Mouse (Mus musculus): Measurements from ENCODE around the gene Ccdc14. TPM values are rescaled to one million over a fixed set of nuclear protein-coding genes. Genes with fewer than 3 reads are reported as not detected.
"Not testable (repeated sequence)": the region's sequence is repeated elsewhere in the genome, so short reads cannot be mapped to it uniquely, and the experiment has no call there.

Gene Ccdc14
- total and polyA plus RNA-seq, 2 experiments from 2014 or later, result 1.8 to 5.6 TPM

- 54% methylated on average over 3 of the region's 3 CpGs for WGBS
- DNase-seq (ENCODE audit: low spot score), result no peak
- no peaks in the 10 kb centered on the region for H3K27me3 ChIP-seq (ENCODE audit: insufficient read depth, low read length)
- TF ChIP-seq CTCF (IDR thresholded peaks at IDR 0.05), result no peak
- H3K9me3 ChIP-seq (ENCODE audit: low read length), result no peaks in the 10 kb centered on the region
- no peak for ATAC-seq (ENCODE audit: low FRiP score)
- H3K4me2 ChIP-seq (ENCODE audit: low read depth, low read length, poor library complexity, severe bottlenecking), result no peak overlapping the region
- no peaks in the 10 kb centered on the region; the same call in 1 of the 2 replicates for H3K4me1 ChIP-seq (ENCODE audit: insufficient read depth, low read length)
- H3K27ac ChIP-seq (ENCODE audit: low read depth, low read length), result no peak overlapping the region
- no peak overlapping the region for H3K9ac ChIP-seq (replicated peaks; ENCODE audit: low read length, poor library complexity, severe bottlenecking)
- H3K36me3 ChIP-seq (ENCODE audit: insufficient read depth, low read length), result no peaks in the 10 kb centered on the region
- H3K4me3 ChIP-seq (ENCODE audit: low read depth, low read length), result no peak overlapping the region
Measured at GRCm38 (mm10) chr16:34672822-34673221, 17.6 kb upstream of the Ccdc14 start.

- no peak overlapping the region for H3K4me3 ChIP-seq (ENCODE audit: low read depth, low read length)
- no peak for TF ChIP-seq CTCF (IDR thresholded peaks at IDR 0.05)
- DNase-seq (ENCODE audit: low spot score) (no peak), ATAC-seq (ENCODE audit: low FRiP score) (no peak)
- H3K36me3 ChIP-seq (ENCODE audit: insufficient read depth, low read length), result no peaks in the 10 kb centered on the region
- no peaks in the 10 kb centered on the region for H3K27me3 ChIP-seq (ENCODE audit: insufficient read depth, low read length)
- H3K9ac ChIP-seq (replicated peaks; ENCODE audit: low read length, poor library complexity, severe bottlenecking), result no peak overlapping the region
- no peak overlapping the region for H3K4me2 ChIP-seq (ENCODE audit: low read depth, low read length, poor library complexity, severe bottlenecking)
- H3K27ac ChIP-seq (ENCODE audit: low read depth, low read length), result no peak overlapping the region
- 73% methylated on average over 6 of the region's 6 CpGs for WGBS
- H3K4me1 ChIP-seq (ENCODE audit: insufficient read depth, low read length), result no peaks in the 10 kb centered on the region
- no peaks in the 10 kb centered on the region for H3K9me3 ChIP-seq (ENCODE audit: low read length)
Measured at GRCm38 (mm10) chr16:34674365-34674764, 16.1 kb upstream of the Ccdc14 start.

- Histone ChIP-seq H3K4me3 (ENCODE audit: low read depth, low read length) (no peak overlapping the region), H3K4me2 (ENCODE audit: low read depth, low read length, poor library complexity, severe bottlenecking) (no peak overlapping the region), H3K9me3 (ENCODE audit: low read length) (no peaks in the 10 kb centered on the region), H3K4me1 (ENCODE audit: insufficient read depth, low read length) (no peaks in the 10 kb centered on the region), H3K27ac (ENCODE audit: low read depth, low read length) (no peak overlapping the region), H3K9ac (replicated peaks; ENCODE audit: low read length, poor library complexity, severe bottlenecking) (no peak overlapping the region), H3K27me3 (ENCODE audit: insufficient read depth, low read length) (no peaks in the 10 kb centered on the region), H3K36me3 (ENCODE audit: insufficient read depth, low read length) (no peaks in the 10 kb centered on the region)
- no peak for DNase-seq (ENCODE audit: low spot score)
- ATAC-seq (ENCODE audit: low FRiP score), result no peak
- TF ChIP-seq CTCF (IDR thresholded peaks at IDR 0.05), result no peak
Measured at GRCm38 (mm10) chr16:34681823-34682222, 8.6 kb upstream of the Ccdc14 start.

- TF ChIP-seq CTCF (IDR thresholded peaks at IDR 0.05), result no peak
- DNase-seq (ENCODE audit: low spot score) (no peak), ATAC-seq (ENCODE audit: low FRiP score) (no peak)
- H3K27me3 ChIP-seq (ENCODE audit: insufficient read depth, low read length), result no peaks in the 10 kb centered on the region
- H3K27ac ChIP-seq (ENCODE audit: low read depth, low read length), result peak overlapping the region; percentile 91
- WGBS, result 69% methylated on average over 3 of the region's 3 CpGs
- peak overlapping the region; percentile 76 for H3K4me2 ChIP-seq (ENCODE audit: low read depth, low read length, poor library complexity, severe bottlenecking)
- H3K9me3 ChIP-seq (ENCODE audit: low read length), result no peaks in the 10 kb centered on the region
- peak overlapping the region; percentile 62; the same call in 1 of the 2 replicates for H3K4me3 ChIP-seq (ENCODE audit: low read depth, low read length)
- H3K36me3 ChIP-seq (ENCODE audit: insufficient read depth, low read length), result no peaks in the 10 kb centered on the region
- H3K9ac ChIP-seq (replicated peaks; ENCODE audit: low read length, poor library complexity, severe bottlenecking), result no peak overlapping the region
- peaks cover 6% of the 10 kb centered on the region; the same call in 1 of the 2 replicates for H3K4me1 ChIP-seq (ENCODE audit: insufficient read depth, low read length)
Measured at GRCm38 (mm10) chr16:34689879-34690278, 537 bp upstream of the Ccdc14 start.

- ATAC-seq (ENCODE audit: low FRiP score) (no peak), DNase-seq (ENCODE audit: low spot score) (no peak)
- Histone ChIP-seq H3K9ac (replicated peaks; ENCODE audit: low read length, poor library complexity, severe bottlenecking) (peak overlapping the region; percentile 70), H3K27me3 (ENCODE audit: insufficient read depth, low read length) (no peaks in the 10 kb centered on the region), H3K27ac (ENCODE audit: low read depth, low read length) (peak overlapping the region; percentile 91), H3K4me2 (ENCODE audit: low read depth, low read length, poor library complexity, severe bottlenecking) (peak overlapping the region; percentile 76), H3K36me3 (ENCODE audit: insufficient read depth, low read length) (no peaks in the 10 kb centered on the region), H3K4me1 (ENCODE audit: insufficient read depth, low read length) (peaks cover 6% of the 10 kb centered on the region; the same call in 1 of the 2 replicates), H3K9me3 (ENCODE audit: low read length) (no peaks in the 10 kb centered on the region), H3K4me3 (ENCODE audit: low read depth, low read length) (peak overlapping the region; percentile 62)
- TF ChIP-seq CTCF (IDR thresholded peaks at IDR 0.05), result no peak
- 11% methylated on average over 11 of the region's 11 CpGs for WGBS
Measured at GRCm38 (mm10) chr16:34691156-34691555, 740 bp downstream of the Ccdc14 start.

GRCm38 (mm10) chr16:34694477-34694876, 4.1 kb downstream of the Ccdc14 start:
- ATAC-seq (ENCODE audit: low FRiP score), result no peak
- Histone ChIP-seq H3K27me3 (ENCODE audit: insufficient read depth, low read length) (no peaks in the 10 kb centered on the region), H3K9me3 (ENCODE audit: low read length) (no peaks in the 10 kb centered on the region), H3K36me3 (ENCODE audit: insufficient read depth, low read length) (no peaks in the 10 kb centered on the region), H3K4me1 (ENCODE audit: insufficient read depth, low read length) (peaks cover 6% of the 10 kb centered on the region; the same call in 1 of the 2 replicates), H3K9ac (replicated peaks; ENCODE audit: low read length, poor library complexity, severe bottlenecking) (no peak overlapping the region), H3K4me3 (ENCODE audit: low read depth, low read length) (no peak overlapping the region), H3K27ac (ENCODE audit: low read depth, low read length) (no peak overlapping the region), H3K4me2 (ENCODE audit: low read depth, low read length, poor library complexity, severe bottlenecking) (no peak overlapping the region)
- no peak for DNase-seq (ENCODE audit: low spot score)
- no peak for TF ChIP-seq CTCF (IDR thresholded peaks at IDR 0.05)
- WGBS, result 95% methylated on average over 6 of the region's 7 CpGs

GRCm38 (mm10) chr16:34698721-34699120, 8.3 kb downstream of the Ccdc14 start:
- not testable (repeated sequence) for H3K9me3 ChIP-seq (ENCODE audit: low read length); H3K4me2 ChIP-seq (ENCODE audit: low read depth, low read length, poor library complexity, severe bottlenecking); H3K4me1 ChIP-seq (ENCODE audit: insufficient read depth, low read length); H3K36me3 ChIP-seq (ENCODE audit: insufficient read depth, low read length); H3K4me3 ChIP-seq (ENCODE audit: low read depth, low read length); ATAC-seq (ENCODE audit: low FRiP score); DNase-seq (ENCODE audit: low spot score); H3K27ac ChIP-seq (ENCODE audit: low read depth, low read length); H3K9ac ChIP-seq (replicated peaks; ENCODE audit: low read length, poor library complexity, severe bottlenecking); H3K27me3 ChIP-seq (ENCODE audit: insufficient read depth, low read length)
- 85% methylated on average over 3 of the region's 3 CpGs for WGBS
